Mouse (Mus musculus): Measurements from ENCODE around the gene Gm17387. TPM values are rescaled to one million over a fixed set of nuclear protein-coding genes. Genes with fewer than 3 reads are reported as not detected.
A peak's percentile ranks its signal among the peaks of the same experiment; 100 is the strongest.
"Not testable (repeated sequence)": the region's sequence is repeated elsewhere in the genome, so short reads cannot be mapped to it uniquely, and the experiment has no call there.

Gm17387 gene
- polyA plus RNA-seq, 1 experiment = not detected

- DNase-seq (ENCODE audit: low read depth) = no peak
- no peak for TF ChIP-seq CTCF (IDR thresholded peaks at IDR 0.05; ENCODE audit: borderline replicate concordance, extremely low read depth, insufficient read depth, insufficient read length)
- no peak for TF ChIP-seq POLR2A (IDR thresholded peaks at IDR 0.05; ENCODE audit: borderline replicate concordance, extremely low read depth, insufficient read depth, insufficient read length, poor library complexity, severe bottlenecking)
These were observed 9.9 kb upstream of the Gm17387 start for GRCm38 (mm10) chr7:141019028-141019427.

- no peak for DNase-seq (ENCODE audit: low read depth)
- TF ChIP-seq CTCF (IDR thresholded peaks at IDR 0.05; ENCODE audit: borderline replicate concordance, extremely low read depth, insufficient read depth, insufficient read length) (no peak), POLR2A (IDR thresholded peaks at IDR 0.05; ENCODE audit: borderline replicate concordance, extremely low read depth, insufficient read depth, insufficient read length, poor library complexity, severe bottlenecking) (no peak)
These were observed 7.2 kb upstream of the Gm17387 start for GRCm38 (mm10) chr7:141021489-141022449.

GRCm38 (mm10) chr7:141024865-141025838, 3.8 kb upstream of the Gm17387 start:
- TF ChIP-seq POLR2A (IDR thresholded peaks at IDR 0.05; ENCODE audit: borderline replicate concordance, extremely low read depth, insufficient read depth, insufficient read length, poor library complexity, severe bottlenecking) (no peak), CTCF (IDR thresholded peaks at IDR 0.05; ENCODE audit: borderline replicate concordance, extremely low read depth, insufficient read depth, insufficient read length) (no peak)
- DNase-seq (ENCODE audit: low read depth) = peak; percentile 84

GRCm38 (mm10) chr7:141026097-141026739, 2.7 kb upstream of the Gm17387 start:
- no peak for TF ChIP-seq CTCF (IDR thresholded peaks at IDR 0.05; ENCODE audit: borderline replicate concordance, extremely low read depth, insufficient read depth, insufficient read length)
- TF ChIP-seq POLR2A (IDR thresholded peaks at IDR 0.05; ENCODE audit: borderline replicate concordance, extremely low read depth, insufficient read depth, insufficient read length, poor library complexity, severe bottlenecking) = no peak
- peak; percentile 91 for DNase-seq (ENCODE audit: low read depth)

GRCm38 (mm10) chr7:141026740-141027098, 2.2 kb upstream of the Gm17387 start:
- TF ChIP-seq CTCF (IDR thresholded peaks at IDR 0.05; ENCODE audit: borderline replicate concordance, extremely low read depth, insufficient read depth, insufficient read length) (no peak), POLR2A (IDR thresholded peaks at IDR 0.05; ENCODE audit: borderline replicate concordance, extremely low read depth, insufficient read depth, insufficient read length, poor library complexity, severe bottlenecking) (no peak)
- no peak for DNase-seq (ENCODE audit: low read depth)

- DNase-seq (ENCODE audit: low read depth) = no peak
- TF ChIP-seq CTCF (IDR thresholded peaks at IDR 0.05; ENCODE audit: borderline replicate concordance, extremely low read depth, insufficient read depth, insufficient read length) (no peak), POLR2A (IDR thresholded peaks at IDR 0.05; ENCODE audit: borderline replicate concordance, extremely low read depth, insufficient read depth, insufficient read length, poor library complexity, severe bottlenecking) (no peak)
These were observed 1.5 kb downstream of the Gm17387 start for GRCm38 (mm10) chr7:141030390-141030789.

- no peak for DNase-seq (ENCODE audit: low read depth)
- TF ChIP-seq CTCF (IDR thresholded peaks at IDR 0.05; ENCODE audit: borderline replicate concordance, extremely low read depth, insufficient read depth, insufficient read length) (no peak), POLR2A (IDR thresholded peaks at IDR 0.05; ENCODE audit: borderline replicate concordance, extremely low read depth, insufficient read depth, insufficient read length, poor library complexity, severe bottlenecking) (no peak)
These were observed 3.7 kb downstream of the Gm17387 start for GRCm38 (mm10) chr7:141032458-141033167.

- DNase-seq (ENCODE audit: low read depth) = not testable (repeated sequence)
These were observed 7.7 kb downstream of the Gm17387 start for GRCm38 (mm10) chr7:141036624-141037023.

- DNase-seq (ENCODE audit: low read depth) = no peak
- TF ChIP-seq CTCF (IDR thresholded peaks at IDR 0.05; ENCODE audit: borderline replicate concordance, extremely low read depth, insufficient read depth, insufficient read length) (no peak), POLR2A (IDR thresholded peaks at IDR 0.05; ENCODE audit: borderline replicate concordance, extremely low read depth, insufficient read depth, insufficient read length, poor library complexity, severe bottlenecking) (no peak)
These were observed 9.4 kb downstream of the Gm17387 start for GRCm38 (mm10) chr7:141038090-141039032.
